Mouse (Mus musculus) ES-Bruce4 (cell line): Measurements from ENCODE around the gene Rasd1. TPM values are rescaled to one million over a fixed set of nuclear protein-coding genes. Genes with fewer than 3 reads are reported as not detected.

Experiments used
- H3K27ac ChIP-seq: 2 replicates; pipeline ENCODE4 v1.5.1; 2012; ENCODE audit warnings: low read length, inconsistent platforms; ENCODE audit not compliant: insufficient read depth
- H3K27me3 ChIP-seq: 2 replicates; pipeline ENCODE4 v1.6.1; 2012; ENCODE audit warnings: mild to moderate bottlenecking, low read length, inconsistent platforms; ENCODE audit not compliant: control insufficient read depth, poor library complexity, insufficient read depth, severe bottlenecking
- H3K36me3 ChIP-seq: 2 replicates; pipeline ENCODE4 v1.6.1; 2012; ENCODE audit warnings: inconsistent platforms, mild to moderate bottlenecking, low read length, moderate library complexity; ENCODE audit not compliant: control insufficient read depth, poor library complexity, insufficient read depth, severe bottlenecking
- H3K4me1 ChIP-seq: one replicate; pipeline ENCODE4 v1.8.1; 2011; ENCODE audit warnings: low read length; ENCODE audit not compliant: control insufficient read depth, insufficient read depth
- H3K4me3 ChIP-seq: 2 replicates; pipeline ENCODE4 v1.5.1; 2011; ENCODE audit warnings: low read depth, mild to moderate bottlenecking, low read length
- H3K9ac ChIP-seq: 2 replicates; pipeline ENCODE4 v1.6.1; 2012; ENCODE audit warnings: low read depth, mild to moderate bottlenecking, inconsistent platforms; ENCODE audit not compliant: poor library complexity, severe bottlenecking
- H3K9me3 ChIP-seq: replicated peaks from 2 replicates; pipeline ENCODE4 v1.6.1; 2012; ENCODE audit warnings: mild to moderate bottlenecking, low read length, inconsistent platforms; ENCODE audit not compliant: control insufficient read depth, poor library complexity, insufficient read depth, severe bottlenecking
- CTCF ChIP-seq: IDR thresholded peaks from one replicate; pipeline ENCODE4 v1.8.1; 2011; ENCODE audit warnings: low read depth, low read length
- EP300 ChIP-seq: IDR thresholded peaks from 2 replicates; pipeline ENCODE4 v1.6.1; 2011; ENCODE audit warnings: low read depth, low read length; ENCODE audit not compliant: insufficient read depth
- POLR2A ChIP-seq: IDR thresholded peaks from one replicate; pipeline ENCODE4 v1.8.1; 2011; ENCODE audit warnings: low read length; ENCODE audit not compliant: insufficient read depth
- polyA plus RNA-seq: library from polyadenylated mRNA; stranded (reverse); fragments of >200 nt; gene quantifications from 2 replicates; pipeline ENCODE4 v1.2.4, GENCODE M21; 2011; ENCODE audit warnings: low read depth; ENCODE audit not compliant: missing spikeins, insufficient read depth, insufficient read length

Gene Rasd1
- polyA plus RNA-seq, 1 experiment = 0.63 TPM

GRCm38 (mm10) chr11:59930031-59930430, 34.7 kb downstream of the Rasd1 start:
- no peak for TF ChIP-seq POLR2A
- TF ChIP-seq CTCF = no peak
- no peak for TF ChIP-seq EP300
- H3K9ac ChIP-seq = no peak overlapping the region

GRCm38 (mm10) chr11:59921265-59921664, 43.5 kb downstream of the Rasd1 start:
- Histone ChIP-seq H3K9me3 (no peaks in the 10 kb centered on the region; the same call in 1 of the 2 replicates), H3K27ac (no peak overlapping the region), H3K9ac (no peak overlapping the region), H3K4me3 (0 out of 2 replicates have a peak overlapping the region, but pooled peaks have one; percentile 18), H3K4me1 (no peaks in the 10 kb centered on the region), H3K36me3 (no peaks in the 10 kb centered on the region), H3K27me3 (no peaks in the 10 kb centered on the region)
- no peak for TF ChIP-seq CTCF
- no peak for TF ChIP-seq EP300
- TF ChIP-seq POLR2A = no peak

More at GRCm38 (mm10) chr11:59930031-59930430, 34.7 kb downstream of the Rasd1 start:
- Histone ChIP-seq H3K36me3 (no peaks in the 10 kb centered on the region), H3K4me3 (no peak overlapping the region), H3K27ac (no peak overlapping the region), H3K9me3 (no peaks in the 10 kb centered on the region), H3K27me3 (no peaks in the 10 kb centered on the region), H3K4me1 (no peaks in the 10 kb centered on the region)

GRCm38 (mm10) chr11:59920331-59920730, 44.4 kb downstream of the Rasd1 start:
- no peak overlapping the region for H3K9ac ChIP-seq
- no peak overlapping the region for H3K27ac ChIP-seq
- TF ChIP-seq EP300 (no peak), POLR2A (no peak), CTCF (no peak)
- no peaks in the 10 kb centered on the region for H3K36me3 ChIP-seq
- no peaks in the 10 kb centered on the region for H3K4me1 ChIP-seq
- H3K4me3 ChIP-seq = no peak overlapping the region
- no peaks in the 10 kb centered on the region for H3K27me3 ChIP-seq
- H3K9me3 ChIP-seq = no peaks in the 10 kb centered on the region; the same call in 1 of the 2 replicates

- Histone ChIP-seq H3K9me3 (no peaks in the 10 kb centered on the region; the same call in 1 of the 2 replicates), H3K27me3 (no peaks in the 10 kb centered on the region), H3K27ac (no peak overlapping the region), H3K36me3 (no peaks in the 10 kb centered on the region), H3K9ac (no peak overlapping the region), H3K4me3 (no peak overlapping the region), H3K4me1 (no peaks in the 10 kb centered on the region)
- TF ChIP-seq CTCF = no peak
- no peak for TF ChIP-seq POLR2A
Measured at GRCm38 (mm10) chr11:59919401-59919800, 45.3 kb downstream of the Rasd1 start.

GRCm38 (mm10) chr11:59918014-59918413, 46.7 kb downstream of the Rasd1 start:
- no peak for TF ChIP-seq POLR2A
- TF ChIP-seq CTCF = no peak
- no peak for TF ChIP-seq EP300
- Histone ChIP-seq H3K4me1 (no peaks in the 10 kb centered on the region), H3K36me3 (no peaks in the 10 kb centered on the region), H3K9me3 (no peaks in the 10 kb centered on the region; the same call in 1 of the 2 replicates), H3K4me3 (no peak overlapping the region), H3K9ac (no peak overlapping the region), H3K27me3 (no peaks in the 10 kb centered on the region), H3K27ac (no peak overlapping the region)

- H3K4me3 ChIP-seq = no peak overlapping the region
- no peaks in the 10 kb centered on the region for H3K4me1 ChIP-seq
- no peak for TF ChIP-seq POLR2A
- no peak for TF ChIP-seq EP300
- H3K9ac ChIP-seq = no peak overlapping the region
- H3K36me3 ChIP-seq = no peaks in the 10 kb centered on the region
- no peak overlapping the region for H3K27ac ChIP-seq
- H3K9me3 ChIP-seq = no peaks in the 10 kb centered on the region; the same call in 1 of the 2 replicates
- no peaks in the 10 kb centered on the region for H3K27me3 ChIP-seq
Measured at GRCm38 (mm10) chr11:59913702-59914101, 51.0 kb downstream of the Rasd1 start.

Other genes starting within 250 kb of the Rasd1 start
- gene Pld6, start 177.3 kb downstream of the Rasd1 start, polyA plus RNA-seq = 5.3 and 7.0 TPM in 2 replicates
- gene Flcn, start 154.9 kb downstream of the Rasd1 start, polyA plus RNA-seq = 17.1 and 17.8 TPM in 2 replicates
- gene Nt5m, start 125.5 kb downstream of the Rasd1 start, polyA plus RNA-seq = 3.7 and 4.2 TPM in 2 replicates
- gene Cops3, start 125.1 kb downstream of the Rasd1 start, polyA plus RNA-seq = 121 and 131 TPM in 2 replicates
- 19.8 and 19.9 TPM in 2 replicates for gene Med9, start 16.7 kb downstream of the Rasd1 start, polyA plus RNA-seq
- 7.6 and 10.5 TPM in 2 replicates for gene Pemt, start 81.5 kb upstream of the Rasd1 start, polyA plus RNA-seq
- 21.9 and 27.4 TPM in 2 replicates for gene Rai1, start 140.1 kb upstream of the Rasd1 start, polyA plus RNA-seq